Comparison of ENCODE assay signal across 8 mouse cellular contexts in genomic region chr14:17172330-17173110, GRCm38 (mm10).
DNase-seq lines count a peak whose midpoint lies in the region; ATAC-seq lines count a peak whose summit lies in the region.

No protein-coding gene starts in this region.

- 2% methylated on average over 35 of the region's 35 CpGs for WGBS in hindbrain, embryonic 14.5 days

- H3K4me3 ChIP-seq in hindbrain, embryonic 14.5 days (replicated peaks; ENCODE audit: low read length), result peak overlapping the region; percentile 55

- H3K4me2 ChIP-seq in hindbrain, embryonic 14.5 days (replicated peaks), result peak overlapping the region; percentile 79

- peak; percentile 40 to 54 for DNase-seq in adrenal gland, adult 18-20 months (ENCODE audit: low spot score in 2 of 2)
- peak; percentile 50 to 72 for DNase-seq in cerebellum, postnatal 4 days (ENCODE audit: low spot score in 2 of 2)
- peak; percentile 19 for DNase-seq in gastrocnemius, adult 18-20 months (ENCODE audit: low spot score)
- peak; percentile 68 for DNase-seq in hindbrain, embryonic 14.5 days (ENCODE audit: low spot score)
- peak; percentile 74 for DNase-seq in left cerebral cortex, postnatal 4 days
- peak; percentile 32 for DNase-seq in right cerebral cortex, postnatal 4 days
- no peak for DNase-seq in T-cell, adult 2 months (ENCODE audit: low spot score)

- H3K27me3 ChIP-seq in hindbrain, embryonic 14.5 days (ENCODE audit: control insufficient read depth, insufficient read depth, low read length), result peaks cover 7% of the 10 kb centered on the region; the same call in 1 of the 2 replicates

- H3K27ac ChIP-seq in hindbrain, embryonic 14.5 days, result no peak overlapping the region

- intact Hi-C loops in left cerebral cortex, postnatal 4 days (cut with DNase I), result no loop called here

- H3K9me3 ChIP-seq in hindbrain, embryonic 14.5 days (ENCODE audit: control insufficient read depth, low read length), result no peaks in the 10 kb centered on the region

- ATAC-seq in hindbrain, embryonic 14.5 days (ENCODE audit: low FRiP score), result peak; percentile 95
- peak; percentile 97 for ATAC-seq in megakaryocyte-erythroid progenitor cell, adult 5-6 weeks (replicated peaks; ENCODE audit: low FRiP score, low TSS enrichment, poor library complexity, severe bottlenecking)

- H3K36me3 ChIP-seq in hindbrain, embryonic 14.5 days (replicated peaks; ENCODE audit: control insufficient read depth, insufficient read depth), result no peaks in the 10 kb centered on the region

- H3K4me1 ChIP-seq in hindbrain, embryonic 14.5 days (replicated peaks; ENCODE audit: control insufficient read depth, insufficient read depth, low read length), result peaks cover 13% of the 10 kb centered on the region; the same call in 1 of the 2 replicates

- H3K9ac ChIP-seq in hindbrain, embryonic 14.5 days, result peak overlapping the region; percentile 59
